In the genomic region with DNA sequence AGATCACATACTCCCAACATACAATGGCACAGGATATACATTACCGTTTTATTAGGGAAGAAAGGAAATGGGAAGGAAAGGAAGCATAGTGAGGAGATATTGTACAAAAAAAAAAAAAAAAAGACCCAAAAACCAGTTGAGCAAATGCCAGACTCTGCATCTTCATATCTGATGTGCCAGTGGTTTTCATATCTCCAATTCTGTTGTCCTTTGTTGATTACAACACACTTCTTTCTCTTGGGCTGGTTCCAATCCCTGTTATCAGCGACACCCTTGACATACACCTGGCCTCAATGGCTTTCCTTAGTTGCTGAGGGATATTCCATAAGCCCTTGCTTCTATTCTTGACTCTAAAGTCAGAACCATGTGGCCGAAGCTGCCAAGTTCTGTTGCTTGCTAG, we compare ENCODE assay signal across 16 mouse cellular contexts.
"Had no signal": no experiment of that assay in that cellular context is flagged by ENCODE, and none has a peak within 500 bp of the region (broad histone marks: within the 10 kb centered on the region; RNA-seq: fewer than 3 reads in every experiment).

No protein-coding gene starts in this region.

- ATAC-seq: midbrain, embryonic 13.5 days; midbrain, embryonic 15.5 days had no signal

- H3K4me1 ChIP-seq: liver, embryonic 13.5 days; liver, embryonic 15.5 days; midbrain, embryonic 13.5 days; midbrain, embryonic 15.5 days; neural tube, embryonic 12.5 days had no signal

- H3K36me3 ChIP-seq: liver, embryonic 13.5 days; liver, embryonic 15.5 days; midbrain, embryonic 13.5 days; midbrain, embryonic 15.5 days; neural tube, embryonic 12.5 days; stomach, embryonic 15.5 days had no signal

- H3K27me3 ChIP-seq: liver, embryonic 13.5 days; liver, embryonic 15.5 days; midbrain, embryonic 13.5 days; midbrain, embryonic 15.5 days; neural tube, embryonic 12.5 days; stomach, embryonic 15.5 days had no signal

- H3K27ac ChIP-seq: liver, embryonic 13.5 days; liver, embryonic 15.5 days; macrophage; midbrain, embryonic 13.5 days; midbrain, embryonic 15.5 days; neural tube, embryonic 12.5 days; stomach, embryonic 15.5 days; stomach, postnatal 0 days had no signal

- H3K9me3 ChIP-seq: liver, embryonic 13.5 days; liver, embryonic 15.5 days; midbrain, embryonic 15.5 days; stomach, embryonic 15.5 days had no signal

- DNase-seq: liver, embryonic 13.5 days; lung, adult 18-20 months; lung, embryonic 14.5 days; lung, postnatal 10 days; right cerebral cortex, postnatal 14 days; thymus, adult 2 months; thymus, postnatal 14 days; thymus, postnatal 36 days had no signal

- H3K4me3 ChIP-seq: liver, embryonic 13.5 days; liver, embryonic 15.5 days; midbrain, embryonic 13.5 days; midbrain, embryonic 15.5 days; neural tube, embryonic 12.5 days; stomach, embryonic 15.5 days had no signal

- H3K9ac ChIP-seq: liver, embryonic 13.5 days; liver, embryonic 15.5 days; lung, embryonic 14.5 days; midbrain, embryonic 13.5 days; midbrain, embryonic 15.5 days; neural tube, embryonic 12.5 days; stomach, embryonic 15.5 days had no signal

- H3K4me2 ChIP-seq: liver, embryonic 13.5 days; liver, embryonic 15.5 days; lung, embryonic 14.5 days; midbrain, embryonic 11.5 days; midbrain, embryonic 13.5 days; midbrain, embryonic 15.5 days; neural tube, embryonic 12.5 days; stomach, embryonic 15.5 days had no signal
